Mouse (Mus musculus) induced T-regulatory cell, adult 2 months (primary cell): ENCODE data around the gene Mn1.

ENCODE experiments used
- DNase-seq: peaks from one replicate; pipeline ENCODE4 v3.0.0-alpha.2; 2012; ENCODE audit warnings: low read depth

The Mn1 gene

GRCm38 (mm10) chr5:111416591-111417374, at the start of gene Mn1:
Gene Mn1 (plus strand): TSS chr5:111417362.
- DNase-seq, result no peak

- no peak for DNase-seq
These were observed 49.1 kb upstream of the Mn1 start for GRCm38 (mm10) chr5:111367937-111368517.

GRCm38 (mm10) chr5:111368576-111368975, 48.6 kb upstream of the Mn1 start:
- no peak for DNase-seq

- no peak for DNase-seq
These were observed 41.5 kb upstream of the Mn1 start for GRCm38 (mm10) chr5:111375616-111376015.

GRCm38 (mm10) chr5:111376276-111377020, 40.7 kb upstream of the Mn1 start:
- no peak for DNase-seq

GRCm38 (mm10) chr5:111378126-111378993, 38.8 kb upstream of the Mn1 start:
- DNase-seq, result no peak

- no peak for DNase-seq
These were observed 33.8 kb upstream of the Mn1 start for GRCm38 (mm10) chr5:111383335-111383734.

GRCm38 (mm10) chr5:111390911-111391310, 26.3 kb upstream of the Mn1 start:
- DNase-seq, result no peak

- no peak for DNase-seq
These were observed 25.7 kb upstream of the Mn1 start for GRCm38 (mm10) chr5:111391485-111391884.

GRCm38 (mm10) chr5:111393346-111394197, 23.6 kb upstream of the Mn1 start:
- no peak for DNase-seq

GRCm38 (mm10) chr5:111394198-111395053, 22.7 kb upstream of the Mn1 start:
- DNase-seq, result no peak

GRCm38 (mm10) chr5:111395771-111396170, 21.4 kb upstream of the Mn1 start:
- no peak for DNase-seq

GRCm38 (mm10) chr5:111396199-111396598, 21.0 kb upstream of the Mn1 start:
- no peak for DNase-seq

- no peak for DNase-seq
These were observed 18.7 kb upstream of the Mn1 start for GRCm38 (mm10) chr5:111398471-111398870.

GRCm38 (mm10) chr5:111399271-111399670, 17.9 kb upstream of the Mn1 start:
- DNase-seq, result no peak

GRCm38 (mm10) chr5:111401879-111402650, 15.1 kb upstream of the Mn1 start:
- no peak for DNase-seq

- DNase-seq, result no peak
These were observed 14.5 kb upstream of the Mn1 start for GRCm38 (mm10) chr5:111402651-111402996.

- no peak for DNase-seq
These were observed 12.4 kb upstream of the Mn1 start for GRCm38 (mm10) chr5:111404721-111405120.

GRCm38 (mm10) chr5:111408470-111409105, 8.6 kb upstream of the Mn1 start:
- DNase-seq, result no peak
